Mouse (Mus musculus) midbrain, embryonic 15.5 days (tissue): ENCODE measurements around the gene Thy1. TPM values are rescaled to one million over a fixed set of nuclear protein-coding genes. Genes with fewer than 3 reads are reported as not detected.

Experiments
- ATAC-seq: fragments of 200-750 bp; cut with Nextera tagmentation; replicated peaks from 2 replicates; pipeline ENCODE4 v1.8.0; 2017; ENCODE audit warnings: moderate TSS enrichment
- H3K27ac ChIP-seq: fragments of 300-500 bp; sonication (generic); 2 replicates; pipeline ENCODE4 v1.5.1; 2015; ENCODE audit warnings: mild to moderate bottlenecking, inconsistent platforms
- H3K27me3 ChIP-seq: fragments of 300-500 bp; sonication (generic); replicated peaks from 2 replicates; pipeline ENCODE4 v1.6.1; 2015; ENCODE audit warnings: inconsistent platforms
- H3K36me3 ChIP-seq: fragments of 300-500 bp; sonication (generic); replicated peaks from 2 replicates; pipeline ENCODE4 v1.6.1; 2015; ENCODE audit warnings: inconsistent platforms
- H3K4me1 ChIP-seq: fragments of 300-500 bp; sonication (generic); 2 replicates; pipeline ENCODE4 v1.6.1; 2015; ENCODE audit warnings: inconsistent platforms
- H3K4me2 ChIP-seq: fragments of 300-500 bp; sonication (generic); 2 replicates; pipeline ENCODE4 v1.6.1; 2015; ENCODE audit warnings: inconsistent platforms, mild to moderate bottlenecking, moderate library complexity
- H3K4me3 ChIP-seq: fragments of 300-500 bp; sonication (generic); 2 replicates; pipeline ENCODE4 v1.5.1; 2015; ENCODE audit warnings: mild to moderate bottlenecking, inconsistent platforms
- H3K9ac ChIP-seq: fragments of 300-500 bp; sonication (generic); 2 replicates; pipeline ENCODE4 v1.6.1; 2015; ENCODE audit warnings: mild to moderate bottlenecking, inconsistent platforms
- H3K9me3 ChIP-seq: fragments of 300-500 bp; sonication (generic); 2 replicates; pipeline ENCODE4 v1.6.1; 2016; ENCODE audit warnings: inconsistent platforms
- WGBS: fragments of 180-500 bp; shearing (Covaris S2); methylation state at CpG from one replicate; pipeline ENCODE4 v1.1.7; 2015; ENCODE audit warnings: mixed read lengths; 5-methylcytosine and 5-hydroxymethylcytosine counted together
- polyA plus RNA-seq: library from polyadenylated mRNA; unstranded; fragments of >200 nt; fragmentation: Nextera tagmentation; extraction: Ambion mirVana; gene quantifications from 2 replicates; pipeline ENCODE4 v1.2.1, GENCODE M21; 2015

The Thy1 gene
- polyA plus RNA-seq, 1 experiment from 2014 or later = 1.0 TPM

DNA sequence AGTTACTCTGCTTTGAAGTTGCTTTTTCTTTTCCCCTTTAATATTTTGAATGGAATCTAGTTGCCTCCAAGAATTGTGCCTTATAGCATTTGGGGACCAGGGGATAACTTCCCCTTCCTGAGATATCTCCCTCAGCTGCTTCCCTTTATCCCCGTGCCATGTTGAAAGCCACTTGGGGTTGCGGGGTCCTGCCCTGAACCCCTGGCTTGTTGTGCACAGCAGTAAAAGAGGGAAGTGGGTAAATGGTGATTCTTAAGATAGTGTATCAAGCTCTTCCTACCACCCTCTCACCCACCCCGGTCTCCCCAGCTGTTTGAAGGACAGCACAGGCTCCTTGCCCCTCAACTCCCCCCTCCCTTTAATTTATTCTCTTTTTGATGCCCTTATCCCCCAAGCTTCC lies 51.6 kb downstream of the Thy1 start:
- Histone ChIP-seq H3K27ac (no peak overlapping the region), H3K27me3 (no peaks in the 10 kb centered on the region), H3K9me3 (no peaks in the 10 kb centered on the region), H3K36me3 (no peaks in the 10 kb centered on the region), H3K4me3 (no peak overlapping the region), H3K4me2 (no peak overlapping the region), H3K4me1 (peaks cover 10% of the 10 kb centered on the region; the same call in 1 of the 2 replicates), H3K9ac (no peak overlapping the region)
- no peak for ATAC-seq
- 81% methylated on average over 3 of the region's 3 CpGs for WGBS

DNA sequence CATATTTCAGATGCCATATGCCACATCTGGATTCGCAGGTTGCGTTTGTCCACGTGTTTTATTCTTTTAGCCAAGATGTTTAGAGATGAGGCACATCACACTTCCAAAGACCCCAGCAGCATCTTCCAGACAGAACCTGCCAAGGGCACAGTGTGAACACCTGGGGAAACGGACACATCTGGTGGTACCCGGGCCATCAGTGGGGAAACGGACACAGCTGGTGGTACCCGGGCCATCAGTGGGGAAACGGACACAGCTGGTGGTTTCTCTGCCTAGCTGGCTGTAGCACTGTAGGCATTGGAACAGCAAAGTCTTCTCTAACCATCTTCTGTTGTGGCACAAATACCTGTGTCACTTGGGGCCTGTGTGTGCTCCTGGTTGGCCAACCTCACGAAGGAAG lies 52.6 kb downstream of the Thy1 start:
- no peak for ATAC-seq
- no peak overlapping the region for H3K4me3 ChIP-seq
- H3K27ac ChIP-seq = no peak overlapping the region
- H3K27me3 ChIP-seq = no peaks in the 10 kb centered on the region
- H3K36me3 ChIP-seq = no peaks in the 10 kb centered on the region
- 94% methylated on average over 9 of the region's 9 CpGs for WGBS
- no peak overlapping the region for H3K4me2 ChIP-seq
- H3K9ac ChIP-seq = no peak overlapping the region
- no peaks in the 10 kb centered on the region for H3K9me3 ChIP-seq
- H3K4me1 ChIP-seq = peaks cover 10% of the 10 kb centered on the region; the same call in 1 of the 2 replicates

DNA sequence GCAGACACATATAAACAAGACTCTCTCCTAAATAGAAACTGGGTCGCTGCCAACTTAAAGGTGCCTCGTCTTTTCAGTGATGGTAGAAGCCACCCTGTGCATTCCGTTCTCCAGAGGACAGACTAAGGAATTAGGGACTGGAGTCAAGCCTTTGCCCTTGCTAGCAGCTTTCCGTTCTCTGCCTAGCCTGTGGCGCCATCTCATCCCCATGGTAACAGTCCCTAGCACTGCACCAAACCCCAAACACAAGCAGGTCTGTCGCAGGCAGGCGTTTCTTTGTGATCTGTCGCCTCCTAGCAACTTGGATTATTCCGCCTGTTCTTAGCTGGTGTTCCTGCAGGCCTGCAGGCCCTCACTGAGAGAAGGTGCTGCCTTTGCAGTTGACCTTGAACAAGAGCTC lies 53.4 kb downstream of the Thy1 start:
- H3K27me3 ChIP-seq = no peaks in the 10 kb centered on the region
- H3K4me2 ChIP-seq = no peak overlapping the region
- 10% methylated on average over 9 of the region's 9 CpGs for WGBS
- no peaks in the 10 kb centered on the region for H3K9me3 ChIP-seq
- no peak overlapping the region for H3K9ac ChIP-seq
- H3K36me3 ChIP-seq = no peaks in the 10 kb centered on the region
- H3K27ac ChIP-seq = peak overlapping the region; percentile 26
- no peak overlapping the region for H3K4me3 ChIP-seq
- peak; percentile 70; the same call in 1 of the 2 replicates for ATAC-seq
- H3K4me1 ChIP-seq = peaks cover 10% of the 10 kb centered on the region; the same call in 1 of the 2 replicates

Other genes with a start within 250 kb of the Thy1 start
- gene Usp2, start 23.6 kb downstream of the Thy1 start, polyA plus RNA-seq = 5.9 and 9.6 TPM in 2 replicates
- 0.08 and 0.13 TPM in 2 replicates for gene Mfrp, start 58.3 kb downstream of the Thy1 start, polyA plus RNA-seq
- 2.9 and 4.1 TPM in 2 replicates for gene C1qtnf5, start 63.9 kb downstream of the Thy1 start, polyA plus RNA-seq
- gene Gm49380, start 70.1 kb downstream of the Thy1 start, polyA plus RNA-seq = 0.13 and 0.25 TPM in 2 replicates
- gene Rnf26, start 70.1 kb downstream of the Thy1 start, polyA plus RNA-seq = 29.2 and 32.4 TPM in 2 replicates
- gene Mcam, start 91.1 kb downstream of the Thy1 start, polyA plus RNA-seq = 11.7 and 11.9 TPM in 2 replicates
- 24.4 and 26.2 TPM in 2 replicates for gene Cbl, start 190.7 kb downstream of the Thy1 start, polyA plus RNA-seq
- 0.61 TPM in 1 of 2 replicates, not detected in the other for gene Ccdc153, start 197.3 kb downstream of the Thy1 start, polyA plus RNA-seq
- gene Pdzd3, start 208.1 kb downstream of the Thy1 start, polyA plus RNA-seq = 0.44 and 0.96 TPM in 2 replicates
- 4.8 and 5.1 TPM in 2 replicates for gene Nlrx1, start 225.2 kb downstream of the Thy1 start, polyA plus RNA-seq
- gene Abcg4, start 245.2 kb downstream of the Thy1 start, polyA plus RNA-seq = 30.4 and 31.1 TPM in 2 replicates